Mouse (Mus musculus) lung, embryonic 15.5 days (tissue): Measurements from ENCODE around the gene Crtc3. TPM values are rescaled to one million over a fixed set of nuclear protein-coding genes. Genes with fewer than 3 reads are reported as not detected.

ENCODE experiments used
- ATAC-seq: fragments of 200-750 bp; cut with Nextera tagmentation; 2 replicates; pipeline ENCODE4 v1.8.0; 2017; ENCODE audit warnings: moderate number of reproducible peaks, borderline replicate concordance; ENCODE audit not compliant: low FRiP score, low TSS enrichment; ENCODE audit errors: extremely low read depth
- H3K27ac ChIP-seq: fragments of 300-500 bp; sonication (generic); 2 replicates; pipeline ENCODE4 v1.5.1; 2015; ENCODE audit warnings: moderate library complexity, mild to moderate bottlenecking, inconsistent platforms
- H3K27me3 ChIP-seq: fragments of 300-500 bp; sonication (generic); 2 replicates; pipeline ENCODE4 v1.6.1; 2015; ENCODE audit warnings: inconsistent platforms
- H3K36me3 ChIP-seq: fragments of 300-500 bp; sonication (generic); 2 replicates; pipeline ENCODE4 v1.6.1; 2015; ENCODE audit warnings: inconsistent platforms
- H3K4me1 ChIP-seq: fragments of 300-500 bp; sonication (generic); 2 replicates; pipeline ENCODE4 v1.6.1; 2015; ENCODE audit warnings: inconsistent platforms
- H3K4me2 ChIP-seq: fragments of 300-500 bp; sonication (generic); 2 replicates; pipeline ENCODE4 v1.6.1; 2015; ENCODE audit warnings: inconsistent platforms, mild to moderate bottlenecking, moderate library complexity
- H3K4me3 ChIP-seq: fragments of 300-500 bp; sonication (generic); 2 replicates; pipeline ENCODE4 v1.5.1; 2015; ENCODE audit warnings: mild to moderate bottlenecking, inconsistent platforms
- H3K9ac ChIP-seq: fragments of 300-500 bp; sonication (generic); 2 replicates; pipeline ENCODE4 v1.6.1; 2015; ENCODE audit warnings: inconsistent platforms
- H3K9me3 ChIP-seq: fragments of 300-500 bp; sonication (generic); 2 replicates; pipeline ENCODE4 v1.6.1; 2016; ENCODE audit warnings: inconsistent platforms
- WGBS: fragments of 180-500 bp; shearing (Covaris S2); methylation state at CpG from one replicate; pipeline ENCODE4 v1.1.7; 2015; 5-methylcytosine and 5-hydroxymethylcytosine counted together
- polyA plus RNA-seq: library from polyadenylated mRNA; unstranded; fragments of >200 nt; fragmentation: Nextera tagmentation; extraction: Ambion mirVana; gene quantifications from 2 replicates; pipeline ENCODE4 v1.2.1, GENCODE M21; 2015

Crtc3 gene
- polyA plus RNA-seq, 1 experiment from 2014 or later, result 26.1 TPM

- WGBS, result 61% methylated on average over 3 of the region's 3 CpGs
- ATAC-seq, result 0 out of 2 replicates have a peak, but pooled peaks have one; percentile 36
- Histone ChIP-seq H3K9me3 (no peaks in the 10 kb centered on the region), H3K9ac (no peak overlapping the region), H3K36me3 (peaks cover under 1% of the 10 kb centered on the region; the same call in 1 of the 2 replicates), H3K4me3 (no peak overlapping the region), H3K27ac (peak overlapping the region; percentile 58; the same call in 1 of the 2 replicates), H3K27me3 (no peaks in the 10 kb centered on the region), H3K4me1 (peaks cover 3% of the 10 kb centered on the region; the same call in 1 of the 2 replicates), H3K4me2 (no peak overlapping the region)
Measured at GRCm38 (mm10) chr7:80614042-80614441, 74.6 kb downstream of the Crtc3 start.

GRCm38 (mm10) chr7:80612191-80612787, 76.4 kb downstream of the Crtc3 start:
- no peak overlapping the region for H3K4me2 ChIP-seq
- no peak overlapping the region for H3K9ac ChIP-seq
- ATAC-seq, result no peak

GRCm38 (mm10) chr7:80611646-80612045, 77.0 kb downstream of the Crtc3 start:
- Histone ChIP-seq H3K9me3 (no peaks in the 10 kb centered on the region), H3K27ac (no peak overlapping the region), H3K9ac (no peak overlapping the region), H3K4me2 (no peak overlapping the region), H3K36me3 (peaks cover 9% of the 10 kb centered on the region; the same call in 1 of the 2 replicates), H3K4me1 (peaks cover 3% of the 10 kb centered on the region; the same call in 1 of the 2 replicates), H3K27me3 (no peaks in the 10 kb centered on the region), H3K4me3 (no peak overlapping the region)
- 74% methylated on average over 7 of the region's 7 CpGs for WGBS
- no peak for ATAC-seq

More at GRCm38 (mm10) chr7:80612191-80612787, 76.4 kb downstream of the Crtc3 start:
- Histone ChIP-seq H3K36me3 (peaks cover 4% of the 10 kb centered on the region; the same call in 1 of the 2 replicates), H3K4me1 (peaks cover 3% of the 10 kb centered on the region; the same call in 1 of the 2 replicates), H3K4me3 (no peak overlapping the region), H3K9me3 (no peaks in the 10 kb centered on the region), H3K27ac (no peak overlapping the region), H3K27me3 (no peaks in the 10 kb centered on the region)
- WGBS, result 64% methylated on average over 11 of the region's 11 CpGs

DNA sequence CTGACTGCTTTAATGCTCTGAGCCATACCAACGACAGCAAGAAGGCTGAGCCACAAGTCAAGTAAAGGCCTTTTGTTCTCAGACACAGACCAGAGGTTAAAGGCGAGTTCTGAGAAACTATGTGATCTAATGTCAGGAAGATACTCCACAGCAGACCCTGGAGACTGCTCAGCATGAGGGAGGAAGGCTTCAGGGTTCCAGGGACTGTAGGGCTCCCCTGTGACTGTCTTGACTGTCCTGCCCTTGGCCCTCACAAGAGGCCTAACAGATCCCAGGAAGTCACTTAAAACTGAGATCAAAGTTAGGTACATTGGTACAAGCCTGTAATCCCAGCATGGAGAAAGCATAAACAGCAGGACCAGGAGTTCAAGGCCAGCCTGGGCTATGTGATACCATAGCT, 81.2 kb downstream of the Crtc3 start:
- Histone ChIP-seq H3K4me1 (no peaks in the 10 kb centered on the region; the same call in 1 of the 2 replicates), H3K4me3 (no peak overlapping the region), H3K9me3 (no peaks in the 10 kb centered on the region), H3K9ac (no peak overlapping the region), H3K36me3 (peaks cover 18% of the 10 kb centered on the region; the same call in 1 of the 2 replicates), H3K27me3 (no peaks in the 10 kb centered on the region), H3K4me2 (no peak overlapping the region), H3K27ac (no peak overlapping the region)
- 56% methylated on average over 2 of the region's 2 CpGs for WGBS
- no peak for ATAC-seq

DNA sequence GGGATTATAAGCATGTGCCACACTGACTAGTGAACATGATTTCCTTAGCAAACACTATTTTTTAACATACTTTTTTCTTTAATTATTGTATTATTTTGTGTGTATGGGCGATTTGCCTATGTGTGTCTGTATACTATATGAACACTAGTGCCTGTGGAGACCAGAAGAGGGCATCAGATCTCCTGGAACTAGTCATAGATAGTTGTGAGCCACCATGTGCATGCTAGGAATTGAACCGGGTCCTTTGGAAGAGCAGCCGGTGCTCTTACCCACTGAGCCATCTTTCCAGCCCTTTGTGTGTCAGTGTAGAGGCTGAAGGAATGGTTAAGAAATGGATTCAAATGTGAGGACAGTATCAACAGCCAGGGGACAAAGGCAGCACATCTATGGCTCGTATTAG, 82.2 kb downstream of the Crtc3 start:
- H3K4me3 ChIP-seq, result no peak overlapping the region
- no peak for ATAC-seq
- H3K27me3 ChIP-seq, result no peaks in the 10 kb centered on the region
- peaks cover 18% of the 10 kb centered on the region; the same call in 1 of the 2 replicates for H3K36me3 ChIP-seq
- no peak overlapping the region for H3K27ac ChIP-seq
- 84% methylated on average over 4 of the region's 4 CpGs for WGBS
- H3K9me3 ChIP-seq, result no peaks in the 10 kb centered on the region
- H3K9ac ChIP-seq, result no peak overlapping the region
- no peak overlapping the region for H3K4me2 ChIP-seq
- no peaks in the 10 kb centered on the region for H3K4me1 ChIP-seq

GRCm38 (mm10) chr7:80605557-80605930, 83.1 kb downstream of the Crtc3 start:
- H3K36me3 ChIP-seq, result peaks cover 18% of the 10 kb centered on the region; the same call in 1 of the 2 replicates
- no peak overlapping the region for H3K4me2 ChIP-seq
- no peaks in the 10 kb centered on the region for H3K27me3 ChIP-seq
- ATAC-seq, result no peak
- 30% methylated on average over 10 of the region's 10 CpGs for WGBS
- H3K4me3 ChIP-seq, result no peak overlapping the region
- H3K4me1 ChIP-seq, result no peaks in the 10 kb centered on the region
- no peaks in the 10 kb centered on the region for H3K9me3 ChIP-seq
- no peak overlapping the region for H3K9ac ChIP-seq
- no peak overlapping the region for H3K27ac ChIP-seq

- Histone ChIP-seq H3K4me1 (no peaks in the 10 kb centered on the region), H3K36me3 (peaks cover 18% of the 10 kb centered on the region; the same call in 1 of the 2 replicates), H3K4me3 (no peak overlapping the region), H3K27me3 (no peaks in the 10 kb centered on the region), H3K4me2 (no peak overlapping the region), H3K9ac (no peak overlapping the region), H3K27ac (no peak overlapping the region), H3K9me3 (no peaks in the 10 kb centered on the region)
- 44% methylated on average over 11 of the region's 11 CpGs for WGBS
- ATAC-seq, result no peak
Measured at GRCm38 (mm10) chr7:80604908-80605556, 83.6 kb downstream of the Crtc3 start.

DNA sequence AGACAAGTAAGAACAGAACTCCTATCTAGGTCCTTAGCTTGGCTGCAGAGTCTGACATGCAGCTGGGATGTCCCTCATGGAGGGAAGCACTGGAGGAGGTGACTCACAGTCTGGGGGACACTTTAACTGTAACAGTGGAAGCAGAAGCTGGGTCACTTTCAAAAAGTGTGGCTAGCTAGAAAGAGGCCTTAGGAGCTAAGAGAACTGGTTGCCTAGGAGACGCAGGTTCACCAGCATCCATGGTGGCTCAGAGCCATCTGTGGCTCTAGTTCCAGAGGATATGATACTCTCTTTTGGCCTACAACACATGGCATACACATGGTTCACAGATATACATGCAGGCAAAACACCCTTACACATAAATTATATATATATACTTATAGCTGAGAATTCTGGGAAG, 86.1 kb downstream of the Crtc3 start:
- Histone ChIP-seq H3K27ac (no peak overlapping the region), H3K27me3 (no peaks in the 10 kb centered on the region), H3K9me3 (no peaks in the 10 kb centered on the region), H3K4me1 (no peaks in the 10 kb centered on the region), H3K4me3 (no peak overlapping the region), H3K4me2 (no peak overlapping the region), H3K9ac (no peak overlapping the region), H3K36me3 (peaks cover 25% of the 10 kb centered on the region)
- WGBS, result 90% methylated on average over 1 of the region's 1 CpGs
- no peak for ATAC-seq

DNA sequence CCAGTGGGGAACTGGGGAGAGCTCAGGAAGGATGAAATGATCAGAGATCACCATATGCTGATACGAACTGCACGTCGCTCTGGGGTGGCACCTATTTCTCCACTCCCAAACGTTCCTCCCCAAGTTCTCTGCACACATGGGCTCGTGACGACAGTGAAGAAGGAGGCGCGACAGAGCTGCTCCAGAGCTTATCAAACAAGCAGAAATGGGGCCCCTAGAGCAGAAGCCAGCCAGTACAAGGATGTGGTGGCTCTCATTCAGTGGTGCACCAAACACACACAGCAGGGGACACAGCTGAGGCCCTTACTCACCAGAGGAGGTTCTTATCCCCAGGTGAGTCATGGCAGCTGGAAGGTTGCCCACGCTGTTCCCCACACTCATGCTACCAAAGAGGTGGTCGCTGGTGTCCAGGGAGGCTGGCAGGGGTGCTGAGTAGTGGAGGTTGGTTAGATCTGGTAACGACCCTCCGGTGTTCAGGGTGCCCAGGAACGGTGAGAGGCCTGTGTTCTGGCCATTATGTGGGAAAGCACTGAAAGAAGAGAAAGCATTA, 90.2 kb downstream of the Crtc3 start:
- Histone ChIP-seq H3K27ac (no peak overlapping the region), H3K27me3 (no peaks in the 10 kb centered on the region), H3K4me3 (no peak overlapping the region), H3K9ac (no peak overlapping the region), H3K9me3 (no peaks in the 10 kb centered on the region), H3K4me1 (no peaks in the 10 kb centered on the region), H3K36me3 (peaks cover 30% of the 10 kb centered on the region), H3K4me2 (no peak overlapping the region)
- no peak for ATAC-seq
- WGBS, result 79% methylated on average over 13 of the region's 13 CpGs

- WGBS, result 92% methylated on average over 5 of the region's 5 CpGs
- no peak overlapping the region for H3K9ac ChIP-seq
- H3K4me3 ChIP-seq, result no peak overlapping the region
- peaks cover 35% of the 10 kb centered on the region for H3K36me3 ChIP-seq
- H3K4me2 ChIP-seq, result no peak overlapping the region
- no peaks in the 10 kb centered on the region for H3K4me1 ChIP-seq
- H3K27ac ChIP-seq, result no peak overlapping the region
- no peaks in the 10 kb centered on the region for H3K27me3 ChIP-seq
- H3K9me3 ChIP-seq, result no peaks in the 10 kb centered on the region
- no peak for ATAC-seq
Measured at GRCm38 (mm10) chr7:80597900-80598299, 90.8 kb downstream of the Crtc3 start.

GRCm38 (mm10) chr7:80589054-80589746, 99.5 kb downstream of the Crtc3 start:
- Histone ChIP-seq H3K36me3 (peaks cover 44% of the 10 kb centered on the region), H3K27ac (no peak overlapping the region), H3K27me3 (no peaks in the 10 kb centered on the region), H3K4me2 (no peak overlapping the region), H3K4me3 (no peak overlapping the region), H3K9ac (no peak overlapping the region), H3K9me3 (no peaks in the 10 kb centered on the region), H3K4me1 (peaks cover 19% of the 10 kb centered on the region)
- 88% methylated on average over 16 of the region's 16 CpGs for WGBS
- ATAC-seq, result no peak
